Mouse (Mus musculus) stomach, postnatal 0 days (tissue): Measurements from ENCODE around the gene Hist1h2be. TPM values are rescaled to one million over a fixed set of nuclear protein-coding genes. Genes with fewer than 3 reads are reported as not detected.
"Not testable (repeated sequence)": the region's sequence is repeated elsewhere in the genome, so short reads cannot be mapped to it uniquely, and the experiment has no call there.

Experiments
- ATAC-seq: fragments of 200-750 bp; cut with Nextera tagmentation; 2 replicates; pipeline ENCODE4 v1.8.0; 2017; ENCODE audit not compliant: low FRiP score, low TSS enrichment
- DNase-seq: peaks from one replicate; pipeline ENCODE4 v3.0.0-alpha.2; 2016; ENCODE audit warnings: low spot score
- H3K27ac ChIP-seq: fragments of 300-500 bp; sonication (generic); replicated peaks from 2 replicates; pipeline ENCODE4 v1.5.1; 2014; ENCODE audit warnings: mild to moderate bottlenecking, control low read depth
- H3K27me3 ChIP-seq: fragments of 300-500 bp; sonication (generic); 2 replicates; pipeline ENCODE4 v1.6.1; 2014; ENCODE audit warnings: low read length; ENCODE audit not compliant: control insufficient read depth, insufficient read depth
- H3K36me3 ChIP-seq: fragments of 300-500 bp; sonication (generic); 2 replicates; pipeline ENCODE4 v1.6.1; 2014; ENCODE audit warnings: low read length, mixed read lengths; ENCODE audit not compliant: control insufficient read depth, insufficient read depth
- H3K4me1 ChIP-seq: fragments of 300-500 bp; sonication (generic); replicated peaks from 2 replicates; pipeline ENCODE4 v1.6.1; 2014; ENCODE audit warnings: antibody characterized with exemption; ENCODE audit not compliant: control insufficient read depth, insufficient read depth
- H3K4me2 ChIP-seq: fragments of 300-500 bp; sonication (generic); replicated peaks from 2 replicates; pipeline ENCODE4 v1.6.1; 2014; ENCODE audit warnings: low read depth, mild to moderate bottlenecking, control low read depth, moderate library complexity
- H3K4me3 ChIP-seq: fragments of 300-500 bp; sonication (generic); 2 replicates; pipeline ENCODE4 v1.5.1; 2014; ENCODE audit warnings: low read depth, low read length, control low read depth
- H3K9ac ChIP-seq: fragments of 300-500 bp; sonication (generic); 2 replicates; pipeline ENCODE4 v1.6.1; 2014; ENCODE audit warnings: mild to moderate bottlenecking, low read length, control low read depth, mixed read lengths
- H3K9me3 ChIP-seq: fragments of 300-500 bp; sonication (generic); 2 replicates; pipeline ENCODE4 v1.6.1; 2016; ENCODE audit warnings: low read length; ENCODE audit not compliant: control insufficient read depth
- CTCF ChIP-seq: IDR thresholded peaks from 2 replicates; pipeline ENCODE4 v1.5.1; 2016; ENCODE audit warnings: antibody characterized with exemption, low read depth, mild to moderate bottlenecking, moderate library complexity
- EP300 ChIP-seq: optimal IDR thresholded peaks from 2 replicates; pipeline ENCODE3; 2016; ENCODE audit warnings: antibody characterized with exemption
- WGBS: fragments of 180-500 bp; shearing (Covaris S2); extraction: QIAGEN DNeasy Blood & Tissue Kit; methylation state at CpG from one replicate; pipeline ENCODE4 v1.1.7; 2014; 5-methylcytosine and 5-hydroxymethylcytosine counted together
- polyA plus RNA-seq: library from polyadenylated mRNA; unstranded; fragments of >200 nt; fragmentation: Nextera tagmentation; extraction: Ambion mirVana; gene quantifications from 2 replicates; pipeline ENCODE4 v1.2.1, GENCODE M21; 2015

Hist1h2be gene
- polyA plus RNA-seq, 1 experiment from 2014 or later = 0.73 TPM

DNA sequence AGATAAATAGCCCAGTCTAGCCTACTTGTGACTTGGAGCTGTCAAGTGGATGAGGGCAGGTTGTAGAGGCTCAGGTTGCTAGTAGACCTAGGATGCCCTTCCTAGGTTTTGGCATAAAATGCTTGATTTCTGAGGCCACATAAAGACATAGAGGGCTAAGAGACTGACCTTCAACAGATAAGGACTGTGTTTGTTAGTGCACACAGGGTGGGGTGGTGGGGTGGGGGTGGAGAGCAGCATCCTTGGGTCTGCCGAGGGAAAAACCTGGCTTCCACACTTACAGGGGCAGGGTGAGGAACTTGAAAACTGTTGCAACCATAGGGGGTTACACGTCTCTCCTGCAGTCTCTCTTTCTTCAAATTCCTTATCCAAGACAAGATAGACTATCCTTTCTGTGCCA lies 25.7 kb downstream of the Hist1h2be start:
- TF ChIP-seq EP300 = no peak
- TF ChIP-seq CTCF = no peak
- 74% methylated on average over 2 of the region's 2 CpGs for WGBS
- H3K36me3 ChIP-seq = no peaks in the 10 kb centered on the region
- H3K9ac ChIP-seq = no peak overlapping the region
- no peak for DNase-seq
- ATAC-seq = no peak
- H3K4me3 ChIP-seq = no peak overlapping the region
- no peak overlapping the region for H3K4me2 ChIP-seq
- H3K9me3 ChIP-seq = no peaks in the 10 kb centered on the region
- H3K27me3 ChIP-seq = no peaks in the 10 kb centered on the region
- H3K4me1 ChIP-seq = no peaks in the 10 kb centered on the region
- no peak overlapping the region for H3K27ac ChIP-seq

DNA sequence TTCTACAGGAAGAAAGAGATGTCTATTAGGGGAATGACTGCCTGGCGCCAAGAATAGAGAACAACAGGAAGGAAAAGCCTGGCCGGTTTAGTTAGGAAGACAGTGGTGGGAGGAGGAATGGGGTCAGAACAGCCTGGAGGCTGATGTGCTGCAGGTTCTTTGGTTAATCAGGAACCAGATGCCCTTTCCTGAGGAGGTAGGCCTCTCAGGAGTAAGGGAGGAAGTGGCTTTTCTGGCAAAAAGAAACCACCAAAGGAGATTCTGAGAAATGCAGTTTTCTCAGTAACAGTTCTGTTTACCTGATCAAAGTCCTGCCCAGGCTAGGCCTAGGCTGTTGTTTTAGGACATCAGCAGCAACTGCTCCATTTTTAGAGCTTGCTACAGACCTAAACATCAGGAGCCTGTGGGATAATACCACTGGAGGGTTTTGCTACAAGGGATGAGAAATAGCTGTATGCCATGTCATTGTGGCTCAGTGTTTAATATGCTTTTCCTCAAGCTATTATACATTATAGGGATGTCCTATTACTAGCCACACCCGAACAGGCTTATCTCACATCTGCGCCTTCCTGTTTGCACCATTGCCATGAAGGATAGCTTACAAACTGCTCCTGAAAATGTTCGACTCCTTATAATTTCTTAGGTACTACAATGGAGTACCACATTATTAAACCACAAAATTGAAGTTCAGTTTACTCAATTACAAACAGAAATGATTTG lies 27.7 kb downstream of the Hist1h2be start:
- Histone ChIP-seq H3K36me3 (no peaks in the 10 kb centered on the region), H3K9me3 (no peaks in the 10 kb centered on the region), H3K4me3 (no peak overlapping the region), H3K4me1 (no peaks in the 10 kb centered on the region), H3K9ac (no peak overlapping the region), H3K27me3 (no peaks in the 10 kb centered on the region), H3K4me2 (no peak overlapping the region), H3K27ac (peak overlapping the region; percentile 49)
- 52% methylated on average over 5 of the region's 5 CpGs for WGBS
- ATAC-seq (peak; percentile 51), DNase-seq (peak; percentile 29)
- TF ChIP-seq EP300 (no peak), CTCF (no peak)

DNA sequence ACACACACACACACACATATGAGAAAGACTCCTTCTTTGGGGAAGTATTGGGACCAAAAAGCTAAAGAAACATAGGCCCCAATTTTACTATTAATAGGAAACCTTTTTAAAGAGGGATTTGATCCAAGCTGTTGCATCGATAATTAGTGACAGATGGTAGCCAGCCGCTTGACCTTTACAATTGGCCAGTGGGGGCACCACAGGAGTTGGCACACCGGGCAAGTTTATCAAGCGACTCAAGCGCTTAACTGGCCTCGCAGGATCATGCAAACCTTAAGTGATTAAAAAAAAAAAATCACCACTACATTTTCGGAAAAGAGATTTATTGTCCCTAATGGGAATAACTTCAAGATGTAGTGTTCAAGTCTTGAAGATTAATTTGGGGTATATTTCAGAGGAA lies 28.3 kb downstream of the Hist1h2be start:
- no peak for TF ChIP-seq EP300
- no peaks in the 10 kb centered on the region for H3K27me3 ChIP-seq
- no peaks in the 10 kb centered on the region for H3K36me3 ChIP-seq
- no peaks in the 10 kb centered on the region for H3K4me1 ChIP-seq
- 64% methylated on average over 7 of the region's 7 CpGs for WGBS
- no peak overlapping the region for H3K4me3 ChIP-seq
- DNase-seq (no peak), ATAC-seq (no peak)
- no peaks in the 10 kb centered on the region for H3K9me3 ChIP-seq
- H3K4me2 ChIP-seq = no peak overlapping the region
- H3K9ac ChIP-seq = no peak overlapping the region
- H3K27ac ChIP-seq = no peak overlapping the region; the same call in 1 of the 2 replicates

DNA sequence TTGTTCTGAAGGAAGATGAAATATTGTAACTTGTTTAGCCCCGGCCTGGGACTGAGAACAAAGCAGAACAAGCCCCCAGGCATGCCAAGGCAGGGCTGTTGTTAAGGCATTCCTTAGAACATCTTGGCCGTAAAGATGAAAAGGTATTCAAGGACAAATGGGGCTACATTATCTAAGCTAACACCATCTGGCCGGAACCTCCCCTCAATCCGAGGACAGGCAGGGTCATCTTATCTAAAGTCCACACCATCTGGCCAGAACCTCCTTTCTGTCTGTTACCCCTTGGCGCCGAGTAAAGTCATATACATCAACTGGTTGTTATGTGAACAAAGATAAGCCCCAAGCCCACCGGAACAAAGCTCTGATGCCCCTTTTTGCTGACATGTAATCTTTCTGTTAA lies 29.0 kb downstream of the Hist1h2be start:
- not testable (repeated sequence) for ATAC-seq, DNase-seq, H3K27ac ChIP-seq, H3K9me3 ChIP-seq, H3K27me3 ChIP-seq, H3K4me3 ChIP-seq, H3K36me3 ChIP-seq, H3K9ac ChIP-seq, H3K4me2 ChIP-seq, H3K4me1 ChIP-seq
- WGBS = 74% methylated on average over 7 of the region's 7 CpGs

DNA sequence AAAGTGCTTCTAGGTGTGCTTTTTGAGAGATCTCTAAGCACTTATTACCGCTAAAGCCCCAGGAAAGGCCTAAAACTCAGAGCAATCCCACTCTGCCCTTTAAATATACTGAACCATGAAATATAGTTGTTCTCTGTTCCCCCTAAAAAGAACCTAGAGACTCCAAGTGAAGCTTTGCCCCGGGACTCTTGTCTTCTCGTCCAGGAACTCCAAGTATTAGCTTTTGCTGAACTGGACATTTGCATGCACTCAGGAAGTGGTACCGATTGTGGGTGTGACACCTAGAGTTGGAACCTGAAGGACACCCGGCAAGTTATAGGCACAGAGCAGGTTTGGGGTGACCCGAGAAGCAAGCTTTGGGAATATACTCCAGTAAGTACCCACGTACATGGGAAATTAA lies 29.7 kb downstream of the Hist1h2be start:
- WGBS = 93% methylated on average over 7 of the region's 7 CpGs
- Histone ChIP-seq H3K27ac (no peak overlapping the region), H3K4me2 (no peak overlapping the region), H3K9ac (no peak overlapping the region), H3K9me3 (no peaks in the 10 kb centered on the region), H3K4me1 (no peaks in the 10 kb centered on the region), H3K27me3 (no peaks in the 10 kb centered on the region), H3K4me3 (no peak overlapping the region), H3K36me3 (no peaks in the 10 kb centered on the region)
- TF ChIP-seq CTCF (no peak), EP300 (no peak)
- ATAC-seq (no peak), DNase-seq (no peak)

DNA sequence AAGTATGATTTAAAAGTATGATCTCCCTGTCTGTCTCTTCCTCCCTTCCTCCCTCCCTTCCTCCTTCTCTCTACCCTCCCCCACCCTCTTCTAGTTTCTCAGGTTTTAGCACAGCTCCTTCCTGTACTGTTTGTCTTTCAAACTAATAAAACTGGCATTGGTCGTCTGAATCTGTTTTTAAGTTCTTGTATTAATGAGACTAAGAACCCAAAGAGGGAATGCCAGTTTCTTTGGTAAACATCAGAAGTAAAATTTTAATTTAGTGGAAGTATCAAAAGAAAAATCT lies 34.0 kb downstream of the Hist1h2be start:
- no peaks in the 10 kb centered on the region for H3K9me3 ChIP-seq
- no peak for ATAC-seq
- 3% methylated on average over 1 of the region's 1 CpGs for WGBS
- peak overlapping the region; percentile 93 for H3K27ac ChIP-seq
- 0 out of 2 replicates have a peak, but pooled peaks cover 2% of the 10 kb centered on the region for H3K4me1 ChIP-seq
- H3K4me3 ChIP-seq = peak overlapping the region; percentile 57
- H3K36me3 ChIP-seq = no peaks in the 10 kb centered on the region
- no peaks in the 10 kb centered on the region for H3K27me3 ChIP-seq
- TF ChIP-seq CTCF (no peak), EP300 (no peak)
- DNase-seq = no peak
- H3K4me2 ChIP-seq = peak overlapping the region; percentile 67
- H3K9ac ChIP-seq = peak overlapping the region; percentile 62
